Comparison of ENCODE assay signal across 10 mouse cellular contexts in genomic region chr14:12822491-12823219, GRCm38 (mm10). TPM values are rescaled to one million over a fixed set of nuclear protein-coding genes. Genes with fewer than 3 reads are reported as not detected.
DNase-seq lines count a peak whose midpoint lies in the region; ATAC-seq and TF ChIP-seq lines count a peak whose summit lies in the region.
"Had no signal": no experiment of that assay in that cellular context is flagged by ENCODE, and none has a peak within 500 bp of the region (broad histone marks: within the 10 kb centered on the region; RNA-seq: fewer than 3 reads in every experiment).

Cadps (minus strand) TSS chr14:12823079.

- H3K27me3 ChIP-seq in heart, embryonic 15.5 days: peaks cover 26% of the 10 kb centered on the region
- no peaks in the 10 kb centered on the region for H3K27me3 ChIP-seq in forebrain, embryonic 12.5 days
- H3K27me3 ChIP-seq in midbrain, embryonic 14.5 days (ENCODE audit: control insufficient read depth, insufficient read depth, low read length): no peaks in the 10 kb centered on the region

- H3K27ac ChIP-seq in heart, embryonic 15.5 days: peak within 1 kb of the TSS; percentile 72
- H3K27ac ChIP-seq in forebrain, embryonic 12.5 days: peak within 1 kb of the TSS; percentile 94
- peak within 1 kb of the TSS; percentile 99 for H3K27ac ChIP-seq in midbrain, embryonic 14.5 days (replicated peaks; ENCODE audit: low read depth, low read length)

- TF ChIP-seq POLR2A in brain, embryonic 14.5 days (IDR thresholded peaks at IDR 0.05; ENCODE audit: borderline replicate concordance, extremely low read depth, insufficient read depth, insufficient read length, poor library complexity, severe bottlenecking): peak; percentile 70; the same call in 1 of the 2 replicates

- peak within 1 kb of the TSS; percentile 97 for H3K4me2 ChIP-seq in heart, embryonic 15.5 days
- peak within 1 kb of the TSS; percentile 75 for H3K4me2 ChIP-seq in forebrain, embryonic 12.5 days
- H3K4me2 ChIP-seq in midbrain, embryonic 14.5 days (ENCODE audit: low read length): peak within 1 kb of the TSS; percentile 71

- intact Hi-C loops in heart, postnatal 10 days (cut with DNase I): no loop called here

- H3K4me3 ChIP-seq in heart, embryonic 15.5 days: peak within 1 kb of the TSS; percentile 63
- H3K4me3 ChIP-seq in forebrain, embryonic 12.5 days (replicated peaks): peak within 1 kb of the TSS; percentile 77
- peak within 1 kb of the TSS; percentile 91 for H3K4me3 ChIP-seq in midbrain, embryonic 14.5 days (replicated peaks; ENCODE audit: low read depth, low read length)
- H3K4me3 ChIP-seq: megakaryocyte, embryonic 14.5 days had no signal

- H3K9ac ChIP-seq in heart, embryonic 15.5 days: peak within 1 kb of the TSS; percentile 54
- peak within 1 kb of the TSS; percentile 92 for H3K9ac ChIP-seq in forebrain, embryonic 12.5 days
- H3K9ac ChIP-seq in midbrain, embryonic 14.5 days (replicated peaks; ENCODE audit: low read length): peak within 1 kb of the TSS; percentile 98

- H3K36me3 ChIP-seq in heart, embryonic 15.5 days: no peaks in the 10 kb centered on the region
- no peaks in the 10 kb centered on the region for H3K36me3 ChIP-seq in forebrain, embryonic 12.5 days (replicated peaks)
- no peaks in the 10 kb centered on the region for H3K36me3 ChIP-seq in midbrain, embryonic 14.5 days (ENCODE audit: control insufficient read depth, insufficient read depth, low read length)
- H3K36me3 ChIP-seq: G1E had no signal

- ATAC-seq in heart, embryonic 15.5 days (replicated peaks; ENCODE audit: insufficient number of reproducible peaks, insufficient read depth, low FRiP score, low read depth): peak; percentile 34
- ATAC-seq in forebrain, embryonic 12.5 days (ENCODE audit: low FRiP score): peak; percentile 74
- peak; percentile 77 for ATAC-seq in midbrain, embryonic 14.5 days (ENCODE audit: low FRiP score, low TSS enrichment)

- TF ChIP-seq CTCF in brain, embryonic 14.5 days (IDR thresholded peaks at IDR 0.05; ENCODE audit: borderline replicate concordance, extremely low read depth, insufficient read depth, insufficient read length): no peak

- WGBS in heart, embryonic 15.5 days: 1% methylated on average over 70 of the region's 71 CpGs
- WGBS in forebrain, embryonic 12.5 days: under 1% methylated on average over 68 of the region's 71 CpGs
- under 1% methylated on average over 70 of the region's 71 CpGs for WGBS in midbrain, embryonic 14.5 days

- DNase-seq in heart, postnatal 10 days: no peak
- peak; percentile 94 for DNase-seq in brain, embryonic 14.5 days (ENCODE audit: low read depth)
- DNase-seq in layer of hippocampus, adult 9-11 months: peak; percentile 84
- DNase-seq in midbrain, embryonic 14.5 days: peak; percentile 89
- DNase-seq in yolk sac, embryonic 10.5 days (ENCODE audit: low spot score): peak; percentile 9
- no peak for DNase-seq in thymus, postnatal 0 days (ENCODE audit: low spot score)

- H3K4me1 ChIP-seq in heart, embryonic 15.5 days (replicated peaks): peaks cover 24% of the 10 kb centered on the region
- H3K4me1 ChIP-seq in forebrain, embryonic 12.5 days: peaks cover 8% of the 10 kb centered on the region
- H3K4me1 ChIP-seq in midbrain, embryonic 14.5 days (ENCODE audit: control insufficient read depth, insufficient read depth, low read length): peaks cover 17% of the 10 kb centered on the region
- H3K4me1 ChIP-seq: megakaryocyte, embryonic 14.5 days had no signal

- no peaks in the 10 kb centered on the region for H3K9me3 ChIP-seq in heart, embryonic 15.5 days (replicated peaks)
- H3K9me3 ChIP-seq in forebrain, embryonic 12.5 days: no peaks in the 10 kb centered on the region
- no peaks in the 10 kb centered on the region for H3K9me3 ChIP-seq in midbrain, embryonic 14.5 days (ENCODE audit: control insufficient read depth, low read length)

RNA-seq across cellular contexts. Expression of gene Cadps, which starts in this region (rescaled TPM):
- 0.37 and 0.67 TPM in 2 replicates for polyA plus RNA-seq in heart, embryonic 15.5 days (2015; fragmentation: Nextera tagmentation; extraction: Ambion mirVana)
- under 1 TPM in 1 of 2 experiments, not detected in 1; 0.07 TPM for total RNA-seq in heart, postnatal 10 days (2021)
- polyA plus RNA-seq in brain, embryonic 14.5 days (2012; rRNA removed): 121 and 146 TPM in 2 replicates
- polyA plus RNA-seq in forebrain, embryonic 12.5 days (2016; fragmentation: Nextera tagmentation; extraction: Ambion mirVana): 15.1 and 15.9 TPM in 2 replicates
- polyA plus RNA-seq in midbrain, embryonic 14.5 days (2014; fragmentation: Nextera tagmentation; extraction: Ambion mirVana): 56.3 and 59.7 TPM in 2 replicates
- 4.7 and 5.3 TPM in 2 replicates for polyA plus RNA-seq in thymus, postnatal 0 days (2015; fragmentation: Nextera tagmentation; extraction: Ambion mirVana)
- polyA plus RNA-seq: G1E had no signal

Comparison
In these comparisons a context has a peak if more than half of its experiments do, and no peak if none do; other contexts are left out.
1. Peak in ATAC-seq, H3K4me3 ChIP-seq, H3K27ac ChIP-seq, H3K9ac ChIP-seq and H3K4me2 ChIP-seq in heart, embryonic 15.5 days; RNA of the gene not detected or under 1 TPM.
2. DNase-seq: peak in brain, embryonic 14.5 days (single experiment), layer of hippocampus, adult 9-11 months (single experiment), midbrain, embryonic 14.5 days (single experiment) and yolk sac, embryonic 10.5 days (single experiment); none in heart, postnatal 10 days (0 of 2) and thymus, postnatal 0 days (single experiment).
3. Peak in every context shown above with its lines, with median percentiles within 50 percentile points of each other: ATAC-seq, H3K27ac ChIP-seq, H3K4me2 ChIP-seq, H3K4me3 ChIP-seq and H3K9ac ChIP-seq.